Mouse (Mus musculus): Measurements from ENCODE around the gene Ttll10.

Ttll10 gene

DNA sequence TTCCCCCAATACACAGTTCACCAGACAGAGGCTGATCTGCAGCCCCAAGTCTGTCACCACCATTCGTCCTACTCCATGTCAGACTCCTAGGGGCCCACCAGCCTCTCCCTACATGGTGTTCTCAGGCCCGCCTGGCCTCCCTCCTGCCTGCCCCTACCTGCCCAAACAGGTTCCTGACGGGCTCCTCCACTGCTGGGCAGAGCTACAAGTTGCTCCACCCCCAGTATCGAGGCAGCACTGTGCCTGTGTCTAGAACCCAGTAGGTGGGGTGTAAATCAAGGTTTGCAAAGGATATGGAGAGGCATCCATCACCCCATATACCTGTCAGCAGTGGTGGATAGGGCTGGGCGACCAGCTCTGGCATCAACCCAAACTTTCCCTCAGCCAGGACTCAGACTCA is at the start of gene Ttll10:
TSS of gene Ttll10 (minus strand) at position 154 of the 400 bp plus-strand sequence.
- DNase-seq (ENCODE audit: extremely low read depth, low read depth, low spot score) = no peak

DNA sequence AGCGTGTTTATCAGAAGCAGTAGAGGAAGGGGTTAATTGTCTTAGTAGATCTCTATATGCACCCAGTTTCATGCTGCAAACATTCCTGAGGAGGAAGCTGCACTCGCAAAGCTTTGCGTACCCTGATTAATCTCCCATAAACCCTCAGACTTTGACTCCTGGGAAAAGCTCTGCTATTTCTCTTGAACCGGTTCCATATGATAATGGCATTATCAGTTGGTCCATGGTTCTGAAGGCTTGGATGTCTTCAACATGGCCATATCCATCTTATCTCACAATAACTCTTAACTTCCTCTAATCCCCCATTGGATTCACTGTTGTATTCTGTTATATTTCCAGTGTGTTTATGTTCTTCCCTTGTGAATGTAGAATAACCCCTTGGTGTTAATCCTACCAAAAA is 44.1 kb upstream of the Ttll10 start:
- DNase-seq (ENCODE audit: extremely low read depth, low read depth, low spot score) = no peak

DNA sequence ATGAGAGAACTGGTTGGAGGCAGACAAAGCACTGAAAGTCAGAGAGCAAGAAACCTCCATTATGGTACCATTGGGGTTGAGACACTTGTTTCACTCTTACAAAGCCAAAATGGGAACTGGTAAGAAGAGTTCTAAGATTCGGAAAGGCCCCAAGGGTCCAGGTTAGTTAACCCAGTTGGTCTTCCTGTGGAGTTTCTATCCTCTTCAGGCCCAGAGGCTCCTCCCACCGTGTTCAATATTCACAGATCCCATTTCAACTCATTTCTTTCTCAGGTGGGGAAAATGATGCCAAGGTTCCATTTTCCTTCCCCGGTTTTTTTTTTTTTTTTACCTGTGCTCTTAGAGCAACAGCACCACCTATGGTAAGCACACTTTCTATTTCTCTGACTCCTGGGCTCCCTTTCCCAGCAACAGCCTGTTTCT is 42.3 kb upstream of the Ttll10 start:
- DNase-seq (ENCODE audit: extremely low read depth, low read depth, low spot score) = no peak

DNA sequence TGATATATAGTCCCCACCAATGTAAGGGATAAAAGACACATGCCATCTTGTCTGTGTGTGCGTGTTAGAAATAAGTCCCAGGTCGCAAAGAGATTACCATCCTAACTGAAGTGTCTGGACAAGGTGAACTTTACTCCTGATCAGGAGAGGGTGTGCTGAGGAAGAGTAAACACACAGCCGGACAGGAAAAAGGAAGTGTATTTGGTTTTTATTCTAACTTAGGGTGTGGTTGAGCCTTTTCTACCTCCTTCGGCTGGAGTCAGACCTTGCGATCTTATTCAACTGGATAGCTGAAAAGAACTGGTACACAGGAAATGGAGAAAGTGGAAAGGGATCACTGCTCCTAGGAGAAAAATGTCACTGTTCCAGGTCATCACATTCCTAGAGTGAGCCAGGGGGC is 41.3 kb upstream of the Ttll10 start:
- no peak for DNase-seq (ENCODE audit: extremely low read depth, low read depth, low spot score)

DNA sequence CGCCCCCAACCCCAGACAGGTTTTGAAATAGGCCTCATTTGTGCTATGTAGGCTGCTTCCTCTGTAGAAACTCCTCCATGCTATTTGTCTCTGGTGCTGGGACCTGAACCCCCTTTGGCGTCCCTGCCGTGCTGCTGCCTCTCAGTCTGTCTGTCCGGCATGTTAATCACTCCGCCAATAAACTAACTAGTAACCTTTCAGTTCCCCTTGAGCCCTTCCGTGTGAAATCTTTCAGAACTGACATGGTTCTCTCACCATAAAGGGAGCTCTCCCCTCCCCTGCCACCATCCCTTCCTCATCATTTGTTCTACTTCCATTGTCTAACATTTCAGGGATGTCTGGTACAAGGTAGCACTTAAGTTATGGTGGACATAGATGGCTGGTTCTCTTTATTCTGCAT is 40.2 kb upstream of the Ttll10 start:
- DNase-seq (ENCODE audit: extremely low read depth, low read depth, low spot score) = no peak

DNA sequence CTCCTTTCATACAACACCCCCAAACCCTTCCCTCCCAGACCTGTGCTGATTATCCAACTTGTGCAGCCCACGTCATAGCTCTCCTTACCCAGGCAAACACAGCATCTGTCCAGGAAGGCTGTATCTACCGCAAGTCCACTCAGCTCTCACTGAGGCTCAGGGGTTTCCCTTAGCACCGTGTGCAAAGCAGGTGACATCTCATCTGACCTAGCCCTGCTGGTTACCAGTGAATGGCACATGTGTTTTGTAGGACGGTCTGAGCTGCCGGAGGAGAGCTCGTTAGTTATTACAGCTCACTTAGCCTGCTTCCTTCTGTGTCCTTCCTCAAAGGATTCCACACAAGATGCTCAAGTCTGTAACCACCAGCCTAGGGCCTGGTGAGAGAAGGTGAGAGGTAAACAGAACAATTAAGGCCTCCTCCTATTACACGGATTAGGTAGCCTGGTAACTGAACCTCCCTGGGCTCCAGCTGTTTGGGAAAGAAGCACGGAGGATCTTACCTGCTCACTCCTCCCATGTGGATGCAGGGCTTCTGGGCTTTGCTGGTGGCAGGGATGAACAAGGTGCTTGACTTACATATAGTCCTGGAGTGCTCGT is 38.7 kb upstream of the Ttll10 start:
- no peak for DNase-seq (ENCODE audit: extremely low read depth, low read depth, low spot score)

DNA sequence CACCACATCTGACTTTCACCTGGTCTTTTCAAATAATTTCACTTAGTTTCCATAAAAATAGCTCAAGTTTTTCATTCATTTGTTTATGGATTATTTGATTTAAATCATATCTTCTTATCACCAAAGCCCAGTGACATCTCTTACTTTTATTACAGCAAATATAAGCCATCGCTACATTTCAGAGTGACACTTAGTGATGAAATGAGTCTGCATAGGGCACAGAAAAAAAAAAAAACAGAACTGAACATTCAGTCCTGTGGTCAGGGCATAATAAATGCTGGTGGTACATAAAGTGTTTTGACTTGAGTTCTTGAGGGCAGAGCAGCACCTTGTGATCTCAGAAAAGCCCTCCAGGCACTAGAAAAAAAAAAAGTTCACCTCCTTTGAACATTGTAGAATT is 37.0 kb upstream of the Ttll10 start:
- no peak for DNase-seq (ENCODE audit: extremely low read depth, low read depth, low spot score)

DNA sequence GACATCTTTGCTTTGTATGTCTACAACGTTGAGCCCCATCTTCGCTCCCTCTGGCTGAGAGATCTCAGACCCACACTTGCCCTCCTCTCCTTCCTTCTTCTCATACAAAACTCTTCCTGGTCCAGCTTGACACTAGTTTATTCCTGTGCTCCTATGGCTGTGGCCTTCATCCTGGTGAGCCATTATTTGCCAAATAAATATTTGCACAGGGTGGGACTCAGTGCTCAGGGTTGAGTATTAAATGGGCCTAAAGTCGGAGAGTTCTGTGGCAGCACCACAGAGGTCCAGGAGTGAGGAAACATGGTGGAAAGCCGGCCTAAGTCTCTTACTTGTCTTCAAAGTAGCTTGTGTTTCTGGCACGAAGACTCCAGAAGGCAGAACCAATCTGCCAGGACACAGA is 34.5 kb upstream of the Ttll10 start:
- no peak for DNase-seq (ENCODE audit: extremely low read depth, low read depth, low spot score)

DNA sequence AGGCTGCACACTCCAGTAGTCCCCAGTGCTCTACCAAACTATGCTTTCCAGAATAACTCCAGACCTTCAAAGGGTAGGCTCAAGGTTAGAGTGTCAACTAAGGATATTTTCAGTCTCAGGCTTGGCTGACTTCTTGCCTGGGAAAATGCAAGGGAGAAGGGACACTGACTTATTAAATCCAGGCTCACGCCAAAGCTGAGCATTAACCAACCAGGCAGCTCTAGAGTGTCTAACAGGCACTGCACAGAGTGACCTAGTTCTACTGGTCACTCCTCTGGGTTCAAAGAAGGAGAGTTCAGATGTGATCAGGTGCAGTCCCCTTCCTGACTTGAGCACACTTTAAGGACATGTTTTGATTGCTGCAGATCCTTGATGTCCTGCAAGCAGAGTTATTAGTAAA is 33.6 kb upstream of the Ttll10 start:
- no peak for DNase-seq (ENCODE audit: extremely low read depth, low read depth, low spot score)

DNA sequence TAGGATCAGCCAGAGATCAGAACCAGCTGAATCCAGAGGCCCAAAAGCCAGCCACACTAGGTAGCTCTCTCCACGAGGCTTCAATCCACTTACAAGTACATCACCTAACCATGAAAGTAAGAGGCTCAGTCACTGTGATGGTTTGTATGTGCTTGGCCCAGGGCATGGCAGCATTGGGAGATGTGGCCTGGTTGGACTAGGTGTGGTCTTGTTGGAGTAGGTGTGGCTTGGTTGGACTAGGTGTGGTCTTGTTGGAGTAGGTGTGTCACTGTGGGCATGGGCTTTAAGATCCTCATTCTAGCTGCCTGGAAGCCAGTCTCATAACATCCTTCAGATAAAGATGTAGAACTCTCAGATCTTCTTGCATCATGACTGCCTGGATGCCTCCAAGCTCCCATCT is 32.0 kb upstream of the Ttll10 start:
- DNase-seq (ENCODE audit: extremely low read depth, low read depth, low spot score) = no peak

DNA sequence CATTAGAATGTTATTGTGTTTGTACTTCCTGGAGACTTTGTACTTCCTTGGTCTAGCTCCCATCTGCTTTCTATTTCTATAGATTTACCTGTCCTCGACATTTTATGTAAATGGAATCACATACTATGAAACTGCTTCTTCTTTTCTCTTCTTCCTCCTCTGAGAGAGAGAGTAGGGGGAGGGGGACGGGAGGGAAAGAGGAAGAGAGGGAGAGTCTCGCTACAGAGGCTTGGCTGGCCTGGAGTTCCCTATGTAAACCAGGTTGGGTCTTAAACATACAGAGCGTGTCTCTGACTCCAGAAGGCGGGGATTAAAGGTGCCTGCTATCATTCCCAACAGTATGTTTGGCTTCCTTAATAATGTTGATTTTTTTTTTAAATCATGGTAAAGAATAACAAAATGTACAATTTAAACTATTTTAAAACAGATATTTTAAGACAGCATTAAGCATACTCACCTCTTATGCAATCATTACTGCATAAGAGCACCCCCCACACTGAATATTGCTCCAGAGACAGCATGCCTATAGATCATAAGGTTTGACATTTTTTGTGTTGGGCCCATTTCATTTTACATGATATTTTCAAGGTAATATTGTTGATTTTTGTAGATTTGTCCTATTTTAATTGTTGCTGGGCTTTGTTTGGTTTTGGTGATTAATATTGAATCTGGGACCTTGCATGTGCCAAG is 28.3 kb upstream of the Ttll10 start:
- no peak for DNase-seq (ENCODE audit: extremely low read depth, low read depth, low spot score)

DNA sequence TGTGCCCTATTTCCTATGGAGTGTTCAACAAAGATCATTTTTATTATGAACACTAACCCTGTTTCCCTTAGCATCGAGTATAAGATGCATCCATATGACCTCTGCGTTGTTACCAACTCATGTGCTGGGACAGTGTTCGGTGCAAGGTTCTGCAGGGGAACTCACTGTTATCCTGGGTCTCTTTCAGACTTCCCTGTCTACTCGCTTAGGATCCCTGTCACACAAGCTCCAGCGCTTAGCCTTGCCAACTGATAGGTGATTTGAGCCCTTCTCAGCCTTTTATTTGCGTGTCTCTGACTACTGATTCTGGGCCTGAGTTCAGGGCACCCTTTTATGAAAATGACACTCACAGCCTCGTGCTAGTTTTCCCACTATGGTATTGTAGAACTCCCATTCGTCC is 26.0 kb upstream of the Ttll10 start:
- no peak for DNase-seq (ENCODE audit: extremely low read depth, low read depth, low spot score)

DNA sequence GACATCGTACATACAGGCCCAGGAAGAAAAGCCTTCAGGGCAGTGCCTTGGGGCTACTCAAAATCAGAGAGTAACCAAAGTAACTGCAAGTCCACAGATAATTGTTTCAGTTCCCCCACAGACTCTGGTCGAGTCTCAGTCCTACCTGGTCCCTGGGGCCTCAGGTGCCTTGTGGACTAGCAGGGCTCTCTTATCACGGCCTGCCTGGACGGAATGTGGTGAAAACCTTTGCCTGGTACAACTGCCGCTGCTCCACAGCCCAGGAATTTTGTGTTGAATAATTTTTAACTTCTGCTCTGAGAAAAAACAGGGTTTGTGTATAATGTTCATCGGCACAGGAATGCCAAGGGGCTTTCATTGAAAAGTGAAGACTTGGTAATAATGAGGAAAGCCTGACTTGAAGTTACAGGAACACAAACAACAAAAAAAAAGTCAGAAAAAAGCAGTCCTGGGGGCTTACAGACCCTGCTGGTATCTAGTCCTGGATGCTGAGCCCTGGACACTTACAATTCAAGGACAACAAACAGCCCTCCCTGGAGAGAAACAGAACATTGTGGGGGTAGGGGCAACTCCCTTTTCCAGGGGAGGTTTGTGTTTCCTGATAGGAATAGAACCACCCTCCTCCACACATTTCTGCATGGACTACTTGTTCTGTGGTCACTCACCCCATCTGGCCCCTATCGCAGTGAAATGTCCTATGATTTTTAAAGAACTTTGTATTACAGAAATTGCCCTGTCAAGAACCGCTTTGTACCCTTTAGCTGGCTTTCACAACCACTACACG is 25.1 kb upstream of the Ttll10 start:
- no peak for DNase-seq (ENCODE audit: extremely low read depth, low read depth, low spot score)

DNA sequence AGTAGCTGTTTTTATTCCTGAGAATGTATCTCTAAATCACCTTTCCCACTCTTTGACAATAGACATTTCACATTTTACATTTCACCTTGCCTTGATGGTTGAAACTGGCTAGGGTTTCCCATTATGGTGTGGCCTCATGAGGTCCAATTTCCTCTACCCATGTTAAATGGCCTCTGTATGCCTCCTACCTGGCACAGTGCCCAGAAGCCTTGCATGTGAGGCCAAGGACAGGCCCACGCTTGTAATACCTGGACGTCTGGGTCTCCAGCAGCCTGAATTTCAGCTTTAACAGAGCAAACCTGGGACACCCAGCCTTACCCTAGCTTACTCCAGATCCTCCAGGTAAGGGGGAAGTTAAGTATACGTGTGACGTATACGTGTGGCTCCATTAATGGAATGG is 24.1 kb upstream of the Ttll10 start:
- peak; percentile 72 for DNase-seq (ENCODE audit: extremely low read depth, low read depth, low spot score)

DNA sequence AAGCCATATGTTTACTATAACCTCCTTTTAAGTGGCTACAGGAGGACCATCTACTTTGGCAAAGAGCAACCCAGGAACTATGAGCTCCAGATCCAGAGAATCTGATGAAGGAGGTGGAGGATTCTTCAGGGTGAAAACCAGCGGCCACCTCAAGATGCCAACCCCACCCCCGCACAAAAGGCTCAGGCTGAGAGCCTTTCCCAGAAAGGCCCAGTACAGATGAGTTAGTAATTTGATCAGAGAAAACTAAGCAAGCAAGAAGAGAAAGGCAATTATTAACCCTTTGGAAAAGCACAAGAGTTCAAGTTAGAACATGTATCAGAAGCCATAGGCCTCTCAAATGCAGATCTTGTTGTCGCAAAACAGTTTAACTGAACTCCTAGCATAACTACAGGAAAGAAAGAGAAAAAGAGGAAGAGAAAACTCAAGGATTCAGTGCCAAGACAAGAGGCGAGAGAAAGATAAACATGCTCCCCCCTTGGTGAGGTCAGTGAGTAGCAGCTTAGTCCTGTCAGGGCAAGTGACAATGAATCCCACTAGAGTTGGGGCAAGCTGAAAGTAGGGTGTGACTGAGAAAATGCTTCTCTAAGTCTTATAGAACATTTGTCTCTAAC is 23.5 kb upstream of the Ttll10 start:
- DNase-seq (ENCODE audit: extremely low read depth, low read depth, low spot score) = no peak

DNA sequence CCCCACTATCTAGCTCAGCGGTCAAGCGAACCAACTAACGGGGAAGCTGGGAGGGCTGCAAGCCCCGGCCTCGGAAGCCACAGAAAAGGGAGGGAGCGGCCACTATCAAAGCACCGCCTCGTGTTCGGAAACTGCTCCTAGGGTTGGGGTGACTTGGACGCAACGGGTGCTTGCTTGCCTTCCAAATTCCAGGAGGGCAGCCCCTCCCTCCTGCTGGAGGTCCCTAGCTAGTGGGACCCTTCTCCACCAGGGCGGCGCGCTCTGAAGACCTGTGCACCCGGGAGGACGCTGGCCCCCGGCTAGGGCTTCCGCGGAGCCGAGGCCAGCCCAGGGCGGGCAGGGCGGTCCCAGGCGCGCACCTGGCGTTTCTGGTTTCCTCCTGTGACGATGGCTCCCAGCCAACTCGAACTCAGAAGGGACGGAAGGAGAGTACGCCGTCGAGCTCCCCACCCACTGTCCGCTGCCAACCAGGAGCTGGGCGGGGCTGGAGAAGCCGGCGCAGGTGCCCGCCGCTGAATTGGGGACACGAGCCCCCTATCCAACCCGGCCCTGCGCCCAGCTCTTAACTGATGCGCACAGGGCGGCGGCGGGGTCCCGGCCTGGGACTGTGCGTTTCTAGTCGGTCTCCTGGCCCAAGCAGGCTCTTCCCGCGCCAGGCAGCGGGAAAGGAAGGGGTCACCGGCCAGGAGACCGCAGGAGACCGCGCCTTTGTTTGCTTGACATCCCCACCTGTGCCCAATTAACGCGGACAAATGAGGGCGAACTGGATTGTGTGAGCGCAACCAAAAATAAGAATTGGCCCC is 18.5 kb upstream of the Ttll10 start:
- no peak for DNase-seq (ENCODE audit: extremely low read depth, low read depth, low spot score)

DNA sequence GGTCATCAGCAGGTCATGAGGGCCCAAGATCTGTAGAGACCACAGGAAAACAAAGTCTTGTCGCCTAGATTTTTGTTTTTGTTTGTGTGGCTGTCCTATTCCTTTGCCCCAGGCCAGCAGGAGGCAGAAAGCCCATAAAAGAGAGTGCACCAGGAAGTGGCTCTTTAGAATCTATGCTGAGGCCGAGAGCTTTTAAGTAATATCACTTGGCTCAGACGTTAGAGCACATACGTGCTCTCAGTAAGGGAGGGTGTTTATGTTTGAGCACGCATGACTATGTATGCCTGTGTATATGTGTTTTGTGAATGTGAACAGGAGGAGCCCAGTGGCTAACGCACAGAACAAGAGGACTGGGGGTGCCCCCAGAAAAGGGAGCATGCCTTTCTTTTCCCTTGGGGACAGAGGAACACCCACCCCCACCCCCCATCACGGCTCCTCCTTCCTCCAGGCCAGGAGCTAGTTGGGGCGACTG is 17.7 kb upstream of the Ttll10 start:
- DNase-seq (ENCODE audit: extremely low read depth, low read depth, low spot score) = no peak

DNA sequence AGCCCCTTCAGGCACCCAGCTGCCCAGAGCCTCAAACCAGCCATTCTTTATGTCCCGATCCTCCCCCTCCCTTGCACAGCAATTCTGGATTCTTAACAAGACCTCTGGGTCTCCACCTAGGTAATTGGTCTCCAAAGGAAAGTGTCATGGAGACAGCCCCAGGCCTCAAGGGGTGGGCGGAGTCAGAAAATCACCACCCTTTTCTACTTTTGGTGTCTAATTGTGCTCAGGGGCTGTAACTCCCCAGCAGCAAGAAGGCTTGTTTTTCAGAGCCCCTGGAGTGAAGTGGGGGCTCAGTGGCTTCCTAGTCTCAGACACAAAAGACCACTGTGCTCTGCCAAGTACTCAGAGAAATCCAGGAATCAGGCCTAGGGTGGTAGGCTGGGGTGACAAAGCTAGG is 11.5 kb upstream of the Ttll10 start:
- no peak for DNase-seq (ENCODE audit: extremely low read depth, low read depth, low spot score)

DNA sequence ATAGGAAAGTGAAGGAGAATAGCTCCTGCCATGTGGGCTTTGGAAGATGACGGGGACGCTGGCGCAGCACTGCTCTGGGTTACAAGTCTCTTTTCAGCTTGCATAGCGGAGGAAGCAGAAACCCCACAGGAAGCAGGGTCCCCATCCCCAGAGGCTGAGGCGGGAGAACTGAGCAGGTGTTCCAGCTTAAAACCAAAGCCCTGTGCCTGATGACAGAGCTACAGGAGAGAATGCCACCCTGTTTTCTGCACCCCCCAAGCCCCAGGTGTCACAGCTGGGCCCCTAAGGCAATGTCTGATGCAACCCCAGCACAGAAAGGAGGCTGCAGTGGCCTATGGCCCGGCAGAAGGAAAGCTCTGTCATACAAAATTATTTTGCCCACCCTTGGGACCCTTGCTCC is 11.1 kb upstream of the Ttll10 start:
- no peak for DNase-seq (ENCODE audit: extremely low read depth, low read depth, low spot score)

DNA sequence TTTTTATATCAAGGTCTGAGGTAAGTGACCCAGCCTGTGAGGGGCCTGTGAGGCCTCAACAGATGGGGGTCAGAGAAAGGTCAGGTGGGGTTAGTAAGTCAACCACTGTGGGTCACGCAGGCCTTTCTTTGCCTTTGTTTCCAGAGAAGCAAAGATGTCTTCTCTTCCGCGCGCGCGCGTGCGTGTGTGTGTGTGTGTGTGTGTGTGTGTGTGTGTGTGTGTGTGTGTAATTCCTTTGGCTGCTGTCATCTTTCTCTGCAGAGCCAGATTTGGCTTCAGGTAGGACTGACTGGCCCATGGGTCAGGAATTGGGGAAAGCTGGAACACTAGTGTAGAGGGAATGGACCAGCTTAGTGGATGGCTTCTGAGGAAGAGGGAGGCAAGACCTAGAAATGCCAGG is 10.5 kb upstream of the Ttll10 start:
- no peak for DNase-seq (ENCODE audit: extremely low read depth, low read depth, low spot score)

Data from fat pad, adult 2 months (tissue).